Mouse (Mus musculus) erythroblast, embryonic 14.5 days (primary cell): ENCODE results near the gene C130074G19Rik.

Source experiments
- GATA1 ChIP-seq: IDR thresholded peaks from 2 replicates; pipeline ENCODE4 v1.6.1; 2012; ENCODE audit warnings: low read length, inconsistent platforms, mixed read lengths
- TAL1 ChIP-seq: IDR thresholded peaks from 3 replicates; pipeline ENCODE4 v1.6.1; 2012; ENCODE audit warnings: low read length, inconsistent platforms, mixed read lengths

- TF ChIP-seq TAL1 = no peak
- TF ChIP-seq GATA1 = no peak
Observed at GRCm38 (mm10) chr1:184851741-184852618, 31.0 kb downstream of the C130074G19Rik start.
